Mouse (Mus musculus): ENCODE results near the gene Alox5.

DNA sequence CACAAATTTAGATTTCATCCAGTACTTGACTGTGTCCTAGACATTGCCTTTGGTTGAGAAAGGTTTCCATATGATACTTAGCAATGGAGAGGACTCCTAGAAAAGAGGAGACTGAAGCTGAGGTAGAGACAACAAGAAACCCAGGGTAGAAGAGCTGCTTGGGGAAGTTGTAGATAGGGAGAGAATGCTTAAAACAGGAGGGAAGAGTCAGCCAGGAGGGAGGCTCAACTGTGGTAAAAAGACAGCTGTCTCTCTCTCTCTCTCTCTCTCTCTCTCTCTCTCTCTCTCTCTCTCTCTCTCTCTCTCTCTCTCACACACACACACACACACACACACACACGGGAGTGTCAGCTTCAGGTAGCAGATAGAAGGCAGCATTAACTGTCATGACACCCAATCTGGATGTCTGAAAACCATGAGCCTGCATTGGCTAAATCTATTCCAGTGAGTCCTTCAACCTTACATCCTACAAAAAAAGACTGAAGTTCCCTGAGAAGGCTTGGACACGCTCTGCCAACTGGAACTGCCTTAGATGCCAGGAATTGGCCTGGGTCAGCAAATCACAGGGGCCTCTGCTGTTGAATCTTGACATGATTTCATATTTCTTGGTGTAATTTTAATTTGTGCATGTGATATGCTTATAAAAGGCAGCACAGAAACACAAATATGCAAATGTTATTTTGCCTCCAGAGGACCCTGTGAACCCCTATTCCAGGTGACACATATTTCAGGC lies 65.9 kb downstream of the Alox5 start:
- TF ChIP-seq CTCF (IDR thresholded peaks at IDR 0.05; ENCODE audit: low read depth, low read length) (no peak), POLR2AphosphoS5 (IDR thresholded peaks at IDR 0.05; ENCODE audit: insufficient replicate concordance, low read depth, low read length) (no peak), TAL1 (conservative IDR thresholded peaks at IDR 0.05; ENCODE audit: low read depth, low read length) (no peak)
